Mouse (Mus musculus): ENCODE measurements around the gene Tnfrsf14. TPM values are rescaled to one million over a fixed set of nuclear protein-coding genes. Genes with fewer than 3 reads are reported as not detected.

Tnfrsf14 gene
- polyA plus RNA-seq, 1 experiment = 17.6 TPM

DNA sequence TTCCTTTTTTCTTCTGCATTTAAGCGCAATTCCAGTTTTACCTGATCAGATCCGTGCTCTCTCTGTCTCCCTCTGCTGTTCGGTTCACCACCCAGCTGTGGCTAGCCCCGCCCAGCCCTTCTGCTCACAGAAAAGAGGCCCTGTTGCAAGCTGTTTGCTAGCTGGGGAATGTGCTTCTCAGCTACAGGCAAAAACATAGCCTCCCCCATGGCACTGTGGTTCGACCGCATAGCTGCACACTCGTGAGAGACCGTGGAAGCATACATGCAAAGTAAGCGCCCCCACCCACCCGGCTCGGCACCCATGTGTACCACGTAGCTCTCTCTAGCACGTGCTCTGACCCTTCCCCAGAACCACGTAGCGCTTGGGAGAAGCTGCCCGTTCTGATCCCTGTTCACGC, 20.5 kb downstream of the Tnfrsf14 start:
- H3K27ac ChIP-seq (ENCODE audit: insufficient read depth, low read length) = no peak overlapping the region
- H3K4me1 ChIP-seq (ENCODE audit: control insufficient read depth, insufficient read depth, low read length) = no peaks in the 10 kb centered on the region; the same call in 1 of the 2 replicates
- TF ChIP-seq POLR2A (IDR thresholded peaks at IDR 0.05; ENCODE audit: low read depth, low read length) = no peak
- peak; percentile 78 for TF ChIP-seq CTCF (IDR thresholded peaks at IDR 0.05; ENCODE audit: borderline replicate concordance, insufficient read depth, low read length)
- no peak overlapping the region for H3K4me3 ChIP-seq (ENCODE audit: insufficient read depth, low read length)

DNA sequence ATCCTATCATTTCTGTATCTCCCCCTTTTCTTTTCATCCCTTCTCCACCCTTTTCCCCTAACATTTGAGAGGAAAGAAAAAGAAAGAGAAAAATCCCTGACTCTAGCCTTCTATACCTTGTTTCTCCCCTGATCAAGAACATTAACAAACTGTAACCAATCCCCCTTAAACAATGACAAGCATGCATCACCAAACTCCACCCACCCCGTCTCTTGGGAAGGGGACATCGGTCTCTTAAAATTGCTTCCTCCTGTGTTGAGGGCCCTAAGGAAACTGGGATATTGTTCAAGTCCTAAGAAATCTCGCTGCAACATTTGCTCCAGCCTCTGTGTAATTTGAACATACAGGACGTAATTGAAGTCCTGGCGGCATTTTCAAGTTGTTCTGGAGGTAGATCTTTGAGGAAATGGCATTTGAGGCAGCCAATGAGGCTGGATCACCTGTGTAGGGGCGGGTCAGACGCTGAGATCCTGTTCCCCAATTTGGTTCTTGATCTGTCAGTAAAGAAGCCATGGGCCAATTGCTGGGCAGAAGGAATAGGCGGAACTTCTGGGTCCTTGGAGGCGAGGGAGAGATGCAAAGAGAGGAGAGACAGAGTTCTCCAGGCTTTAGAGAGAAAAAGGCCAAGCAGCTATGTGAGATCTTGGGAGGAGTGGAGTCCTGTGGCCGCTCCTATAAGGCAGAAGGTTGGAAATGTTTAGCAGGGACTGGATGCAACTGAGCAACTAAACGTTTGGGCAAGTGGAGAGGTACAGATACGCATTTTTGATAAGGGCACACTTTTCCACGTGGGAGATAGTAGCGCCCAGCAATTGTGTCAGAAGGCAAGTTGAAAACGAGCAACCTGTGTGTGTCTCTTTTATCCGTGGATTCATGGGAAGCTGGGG, 23.9 kb downstream of the Tnfrsf14 start:
- Histone ChIP-seq H3K27ac (ENCODE audit: insufficient read depth, low read length) (no peak overlapping the region), H3K4me1 (ENCODE audit: control insufficient read depth, insufficient read depth, low read length) (no peaks in the 10 kb centered on the region; the same call in 1 of the 2 replicates), H3K4me3 (ENCODE audit: insufficient read depth, low read length) (peak overlapping the region; percentile 56)
- TF ChIP-seq CTCF (IDR thresholded peaks at IDR 0.05; ENCODE audit: borderline replicate concordance, insufficient read depth, low read length) = no peak
- TF ChIP-seq POLR2A (IDR thresholded peaks at IDR 0.05; ENCODE audit: low read depth, low read length) = no peak

DNA sequence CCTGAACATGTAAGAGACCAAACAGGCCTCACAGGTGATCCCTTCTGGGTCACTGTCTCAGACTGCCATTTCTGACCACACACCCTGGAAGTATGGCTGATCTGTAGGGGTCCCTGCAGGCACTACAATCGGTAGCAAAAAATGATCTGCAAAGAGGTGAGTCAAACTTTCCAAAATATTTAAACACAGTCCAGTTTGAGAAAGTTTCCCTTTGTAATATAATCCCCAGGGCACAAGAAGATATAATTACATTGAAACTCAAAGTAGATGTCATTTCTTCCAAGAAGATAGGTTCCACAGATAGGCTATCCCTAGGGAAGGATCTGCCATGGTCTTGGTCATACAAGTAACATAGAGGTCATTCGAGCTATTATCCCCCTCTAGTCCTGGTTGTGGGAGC, 26.0 kb downstream of the Tnfrsf14 start:
- Histone ChIP-seq H3K4me3 (ENCODE audit: insufficient read depth, low read length) (no peak overlapping the region), H3K27ac (ENCODE audit: insufficient read depth, low read length) (no peak overlapping the region), H3K4me1 (ENCODE audit: control insufficient read depth, insufficient read depth, low read length) (no peaks in the 10 kb centered on the region; the same call in 1 of the 2 replicates)
- TF ChIP-seq POLR2A (IDR thresholded peaks at IDR 0.05; ENCODE audit: low read depth, low read length) (no peak), CTCF (IDR thresholded peaks at IDR 0.05; ENCODE audit: borderline replicate concordance, insufficient read depth, low read length) (no peak)

DNA sequence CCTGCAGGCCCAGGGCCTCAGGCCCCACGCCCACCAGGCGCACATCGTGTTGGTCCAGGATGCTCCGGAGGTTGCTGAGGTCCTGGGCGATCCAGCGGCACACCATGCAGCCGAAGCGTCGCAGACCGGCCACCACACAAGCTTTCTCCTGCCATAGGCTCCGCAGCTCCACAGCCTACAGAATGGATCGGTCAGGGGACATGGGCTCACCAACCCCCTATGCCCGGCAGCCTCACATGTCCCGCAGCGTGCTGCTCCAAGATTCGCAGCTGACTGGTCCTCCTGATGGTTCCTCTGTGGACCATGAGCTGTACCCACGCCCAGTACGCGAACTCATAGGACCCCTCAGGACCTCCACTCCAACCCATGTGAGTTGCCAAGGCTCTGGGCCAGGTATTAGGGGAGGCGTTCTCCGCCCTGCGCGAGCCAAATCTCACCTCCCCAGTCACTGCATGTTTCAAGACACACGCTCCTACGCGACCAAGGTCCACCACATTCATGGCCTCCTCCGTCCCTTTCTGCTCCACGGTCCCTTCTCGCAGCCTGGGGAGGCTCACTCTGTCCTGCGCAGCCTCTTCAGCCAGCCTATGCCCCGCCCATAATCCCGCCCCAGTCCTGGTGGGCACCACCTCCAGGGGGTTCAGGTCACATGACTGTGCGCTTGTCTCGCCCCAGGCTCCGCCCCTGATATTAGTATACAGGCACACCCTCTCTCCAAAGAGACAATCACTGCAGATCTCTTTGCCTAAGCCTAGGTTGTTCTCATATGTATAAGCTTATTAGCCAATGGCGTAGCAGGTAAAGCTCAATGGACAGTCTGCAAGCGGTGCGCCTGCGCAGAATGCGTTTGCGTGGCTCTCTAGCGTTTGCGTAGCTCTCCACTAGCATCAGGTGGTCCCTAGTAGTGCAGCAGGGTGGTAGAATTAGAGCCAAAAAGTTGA, 29.6 kb downstream of the Tnfrsf14 start, which contains the start of gene Fam213b:
TSS of gene Fam213b (minus strand) at position 630 of the 941 bp plus-strand sequence.
- TF ChIP-seq POLR2A (IDR thresholded peaks at IDR 0.05; ENCODE audit: low read depth, low read length) = peak; percentile 98
- TF ChIP-seq CTCF (IDR thresholded peaks at IDR 0.05; ENCODE audit: borderline replicate concordance, insufficient read depth, low read length) = no peak
- Histone ChIP-seq H3K27ac (ENCODE audit: insufficient read depth, low read length) (no peak within 1 kb of the TSS), H3K4me1 (ENCODE audit: control insufficient read depth, insufficient read depth, low read length) (no peaks in the 10 kb centered on the region), H3K4me3 (ENCODE audit: insufficient read depth, low read length) (peak within 1 kb of the TSS; percentile 54)

GRCm38 (mm10) chr4:154897676-154898465, 30.5 kb downstream of the Tnfrsf14 start:
- Histone ChIP-seq H3K27ac (ENCODE audit: insufficient read depth, low read length) (no peak overlapping the region), H3K4me3 (ENCODE audit: insufficient read depth, low read length) (peak overlapping the region; percentile 54), H3K4me1 (ENCODE audit: control insufficient read depth, insufficient read depth, low read length) (no peaks in the 10 kb centered on the region)
- no peak for TF ChIP-seq POLR2A (IDR thresholded peaks at IDR 0.05; ENCODE audit: low read depth, low read length)
- no peak for TF ChIP-seq CTCF (IDR thresholded peaks at IDR 0.05; ENCODE audit: borderline replicate concordance, insufficient read depth, low read length)

- Histone ChIP-seq H3K27ac (ENCODE audit: insufficient read depth, low read length) (no peak overlapping the region), H3K4me1 (ENCODE audit: control insufficient read depth, insufficient read depth, low read length) (no peaks in the 10 kb centered on the region), H3K4me3 (ENCODE audit: insufficient read depth, low read length) (no peak overlapping the region)
- no peak for TF ChIP-seq CTCF (IDR thresholded peaks at IDR 0.05; ENCODE audit: borderline replicate concordance, insufficient read depth, low read length)
- TF ChIP-seq POLR2A (IDR thresholded peaks at IDR 0.05; ENCODE audit: low read depth, low read length) = no peak
These were observed 32.8 kb downstream of the Tnfrsf14 start for GRCm38 (mm10) chr4:154895549-154895948.

DNA sequence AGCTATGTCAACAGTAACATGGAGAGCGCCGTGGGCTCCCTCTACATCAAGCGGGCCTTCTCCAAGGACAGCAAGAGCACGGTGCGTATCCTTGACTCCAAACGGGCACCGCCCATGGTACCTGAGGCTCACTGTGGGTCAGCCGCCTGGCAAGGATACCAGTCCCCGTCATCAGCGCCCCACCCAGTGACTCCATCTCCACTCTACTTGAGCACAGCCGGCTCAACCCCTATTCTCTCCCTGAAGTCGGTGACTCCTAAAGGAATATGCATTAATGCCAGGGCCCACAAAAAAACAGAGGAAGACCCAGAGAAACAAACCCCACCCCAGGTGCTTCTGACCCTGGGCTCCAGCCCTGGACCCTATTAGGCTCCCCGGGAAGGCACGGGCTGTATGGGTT, 37.5 kb downstream of the Tnfrsf14 start:
- Histone ChIP-seq H3K4me3 (ENCODE audit: insufficient read depth, low read length) (no peak overlapping the region), H3K4me1 (ENCODE audit: control insufficient read depth, insufficient read depth, low read length) (no peaks in the 10 kb centered on the region), H3K27ac (ENCODE audit: insufficient read depth, low read length) (no peak overlapping the region)
- TF ChIP-seq POLR2A (IDR thresholded peaks at IDR 0.05; ENCODE audit: low read depth, low read length) = no peak
- TF ChIP-seq CTCF (IDR thresholded peaks at IDR 0.05; ENCODE audit: borderline replicate concordance, insufficient read depth, low read length) = no peak

GRCm38 (mm10) chr4:154887593-154888250, 40.6 kb downstream of the Tnfrsf14 start:
- Histone ChIP-seq H3K27ac (ENCODE audit: insufficient read depth, low read length) (no peak overlapping the region), H3K4me1 (ENCODE audit: control insufficient read depth, insufficient read depth, low read length) (no peaks in the 10 kb centered on the region), H3K4me3 (ENCODE audit: insufficient read depth, low read length) (no peak overlapping the region)
- TF ChIP-seq CTCF (IDR thresholded peaks at IDR 0.05; ENCODE audit: borderline replicate concordance, insufficient read depth, low read length) (no peak), POLR2A (IDR thresholded peaks at IDR 0.05; ENCODE audit: low read depth, low read length) (no peak)

All from embryonic fibroblast, embryonic 13.5 days (primary cell).